Mouse (Mus musculus) kidney, embryonic 14.5 days (tissue): ENCODE data around the gene Tnfsf13. TPM values are rescaled to one million over a fixed set of nuclear protein-coding genes. Genes with fewer than 3 reads are reported as not detected.
"Not testable (repeated sequence)": the region's sequence is repeated elsewhere in the genome, so short reads cannot be mapped to it uniquely, and the experiment has no call there.

Source experiments
- ATAC-seq: fragments of 200-750 bp; cut with Nextera tagmentation; 2 replicates; pipeline ENCODE4 v1.8.0; 2017; ENCODE audit warnings: moderate number of reproducible peaks, mild to moderate bottlenecking, moderate TSS enrichment, moderate library complexity; ENCODE audit not compliant: low FRiP score, low TSS enrichment
- H3K27ac ChIP-seq: fragments of 300-500 bp; sonication (generic); 2 replicates; pipeline ENCODE4 v1.5.1; 2014; ENCODE audit warnings: low read depth, mild to moderate bottlenecking, low read length, moderate library complexity, mixed read lengths
- H3K27me3 ChIP-seq: fragments of 300-500 bp; sonication (generic); 2 replicates; pipeline ENCODE4 v1.6.1; 2014; ENCODE audit warnings: mild to moderate bottlenecking, low read length; ENCODE audit not compliant: control insufficient read depth, insufficient read depth
- H3K36me3 ChIP-seq: fragments of 300-500 bp; sonication (generic); 2 replicates; pipeline ENCODE4 v1.6.1; 2014; ENCODE audit warnings: low read length, mixed read lengths; ENCODE audit not compliant: control insufficient read depth, insufficient read depth
- H3K4me1 ChIP-seq: fragments of 300-500 bp; sonication (generic); 2 replicates; pipeline ENCODE4 v1.6.1; 2014; ENCODE audit warnings: low read length, mixed read lengths; ENCODE audit not compliant: control insufficient read depth, insufficient read depth
- H3K4me2 ChIP-seq: fragments of 300-500 bp; sonication (generic); replicated peaks from 2 replicates; pipeline ENCODE4 v1.6.1; 2014; ENCODE audit warnings: low read depth, mild to moderate bottlenecking, low read length
- H3K4me3 ChIP-seq: fragments of 300-500 bp; sonication (generic); 2 replicates; pipeline ENCODE4 v1.5.1; 2014; ENCODE audit warnings: mild to moderate bottlenecking, low read length
- H3K9ac ChIP-seq: fragments of 300-500 bp; sonication (generic); 2 replicates; pipeline ENCODE4 v1.6.1; 2014; ENCODE audit warnings: low read depth, mild to moderate bottlenecking, low read length, moderate library complexity
- H3K9me3 ChIP-seq: fragments of 300-500 bp; sonication (generic); 2 replicates; pipeline ENCODE4 v1.6.1; 2016; ENCODE audit warnings: low read length; ENCODE audit not compliant: control insufficient read depth
- WGBS: fragments of 180-500 bp; shearing (Covaris S2); extraction: QIAGEN DNeasy Blood & Tissue Kit; methylation state at CpG from one replicate; pipeline ENCODE4 v1.1.7; 2014; 5-methylcytosine and 5-hydroxymethylcytosine counted together
- polyA plus RNA-seq: library from polyadenylated mRNA; unstranded; fragments of >200 nt; fragmentation: Nextera tagmentation; extraction: Ambion mirVana; gene quantifications from 2 replicates; pipeline ENCODE4 v1.2.1, GENCODE M21; 2014

The Tnfsf13 gene
- polyA plus RNA-seq = 0.34 and 0.60 TPM in 2 replicates

- no peak within 1 kb of the TSS for H3K9ac ChIP-seq
- no peak for ATAC-seq
- H3K36me3 ChIP-seq = no peaks in the 10 kb centered on the region
- H3K27me3 ChIP-seq = no peaks in the 10 kb centered on the region
- no peak within 1 kb of the TSS; the same call in 1 of the 2 replicates for H3K4me2 ChIP-seq
- peak within 1 kb of the TSS; percentile 47; the same call in 1 of the 2 replicates for H3K27ac ChIP-seq
- no peak within 1 kb of the TSS for H3K4me3 ChIP-seq
- 73% methylated on average over 10 of the region's 10 CpGs for WGBS
- peaks cover 23% of the 10 kb centered on the region; the same call in 1 of the 2 replicates for H3K4me1 ChIP-seq
- no peaks in the 10 kb centered on the region for H3K9me3 ChIP-seq
Observed at GRCm38 (mm10) chr11:69685526-69686148, at the start of gene Tnfsf13. Gene Tnfsf13, minus strand, starts transcription at chr11:69685784.

- H3K4me2 ChIP-seq, H3K9me3 ChIP-seq, ATAC-seq, H3K27ac ChIP-seq, H3K9ac ChIP-seq, H3K4me1 ChIP-seq, H3K27me3 ChIP-seq, H3K4me3 ChIP-seq: not testable (repeated sequence)
- WGBS = 85% methylated on average over 2 of the region's 3 CpGs
- H3K36me3 ChIP-seq = peaks cover 33% of the 10 kb centered on the region
Observed at GRCm38 (mm10) chr11:69731408-69731807, 45.8 kb upstream of the Tnfsf13 start.

GRCm38 (mm10) chr11:69729063-69729462 lies 43.5 kb upstream of the Tnfsf13 start:
- Histone ChIP-seq H3K27me3 (no peaks in the 10 kb centered on the region), H3K4me2 (no peak overlapping the region), H3K4me3 (no peak overlapping the region), H3K36me3 (peaks cover 9% of the 10 kb centered on the region), H3K9ac (no peak overlapping the region), H3K27ac (no peak overlapping the region), H3K4me1 (no peaks in the 10 kb centered on the region), H3K9me3 (no peaks in the 10 kb centered on the region)
- no peak for ATAC-seq
- WGBS = 26% methylated on average over 3 of the region's 3 CpGs

GRCm38 (mm10) chr11:69725951-69726350 lies 40.4 kb upstream of the Tnfsf13 start:
- Histone ChIP-seq H3K36me3 (no peaks in the 10 kb centered on the region), H3K4me3 (no peak overlapping the region), H3K9me3 (no peaks in the 10 kb centered on the region), H3K9ac (no peak overlapping the region), H3K4me2 (no peak overlapping the region), H3K27me3 (no peaks in the 10 kb centered on the region), H3K27ac (no peak overlapping the region), H3K4me1 (no peaks in the 10 kb centered on the region)
- ATAC-seq = no peak
- WGBS = 30% methylated on average over 5 of the region's 5 CpGs

- Histone ChIP-seq H3K9ac (no peak overlapping the region), H3K4me3 (no peak overlapping the region), H3K27ac (no peak overlapping the region), H3K9me3 (no peaks in the 10 kb centered on the region), H3K4me1 (no peaks in the 10 kb centered on the region), H3K4me2 (no peak overlapping the region), H3K27me3 (no peaks in the 10 kb centered on the region), H3K36me3 (no peaks in the 10 kb centered on the region)
- no peak for ATAC-seq
- WGBS = 54% methylated on average over 2 of the region's 2 CpGs
Observed at GRCm38 (mm10) chr11:69723074-69723473, 37.5 kb upstream of the Tnfsf13 start.

GRCm38 (mm10) chr11:69720852-69721251 lies 35.3 kb upstream of the Tnfsf13 start:
- Histone ChIP-seq H3K9ac (no peak overlapping the region), H3K27ac (no peak overlapping the region), H3K4me3 (no peak overlapping the region), H3K4me1 (peaks cover 4% of the 10 kb centered on the region; the same call in 1 of the 2 replicates), H3K4me2 (no peak overlapping the region), H3K9me3 (no peaks in the 10 kb centered on the region), H3K36me3 (no peaks in the 10 kb centered on the region), H3K27me3 (no peaks in the 10 kb centered on the region)
- no peak for ATAC-seq
- WGBS = 52% methylated on average over 6 of the region's 6 CpGs

GRCm38 (mm10) chr11:69719423-69719822 lies 33.8 kb upstream of the Tnfsf13 start:
- 77% methylated on average over 6 of the region's 6 CpGs for WGBS
- Histone ChIP-seq H3K9ac (no peak overlapping the region), H3K27ac (no peak overlapping the region), H3K9me3 (no peaks in the 10 kb centered on the region), H3K27me3 (no peaks in the 10 kb centered on the region), H3K4me3 (no peak overlapping the region), H3K36me3 (no peaks in the 10 kb centered on the region), H3K4me2 (no peak overlapping the region), H3K4me1 (peaks cover 17% of the 10 kb centered on the region)
- ATAC-seq = no peak

- Histone ChIP-seq H3K36me3 (no peaks in the 10 kb centered on the region), H3K27ac (no peak overlapping the region), H3K9ac (no peak overlapping the region), H3K4me3 (no peak overlapping the region), H3K4me2 (no peak overlapping the region), H3K27me3 (no peaks in the 10 kb centered on the region), H3K9me3 (no peaks in the 10 kb centered on the region), H3K4me1 (peaks cover 20% of the 10 kb centered on the region)
- no peak for ATAC-seq
- 27% methylated on average over 15 of the region's 15 CpGs for WGBS
Observed at GRCm38 (mm10) chr11:69718661-69719060, 33.1 kb upstream of the Tnfsf13 start.

GRCm38 (mm10) chr11:69716953-69717352 lies 31.4 kb upstream of the Tnfsf13 start:
- Histone ChIP-seq H3K9me3 (no peaks in the 10 kb centered on the region), H3K4me3 (no peak overlapping the region), H3K9ac (no peak overlapping the region), H3K27me3 (no peaks in the 10 kb centered on the region), H3K36me3 (no peaks in the 10 kb centered on the region), H3K4me2 (no peak overlapping the region), H3K27ac (no peak overlapping the region), H3K4me1 (peaks cover 20% of the 10 kb centered on the region)
- no peak for ATAC-seq
- 70% methylated on average over 4 of the region's 4 CpGs for WGBS
